Mouse (Mus musculus) forebrain, embryonic 15.5 days (tissue): ENCODE data around the gene Usp45. TPM values are rescaled to one million over a fixed set of nuclear protein-coding genes. Genes with fewer than 3 reads are reported as not detected.
"Not testable (repeated sequence)": the region's sequence is repeated elsewhere in the genome, so short reads cannot be mapped to it uniquely, and the experiment has no call there.

Experiments used
- ATAC-seq: fragments of 200-750 bp; cut with Nextera tagmentation; replicated peaks from 2 replicates; pipeline ENCODE4 v1.8.0; 2017; ENCODE audit warnings: mild to moderate bottlenecking, moderate TSS enrichment, moderate library complexity
- H3K27ac ChIP-seq: fragments of 300-500 bp; sonication (generic); replicated peaks from 2 replicates; pipeline ENCODE4 v1.5.1; 2015; ENCODE audit warnings: mild to moderate bottlenecking, inconsistent platforms
- H3K27me3 ChIP-seq: fragments of 300-500 bp; sonication (generic); 2 replicates; pipeline ENCODE4 v1.6.1; 2015; ENCODE audit warnings: inconsistent platforms
- H3K36me3 ChIP-seq: fragments of 300-500 bp; sonication (generic); 2 replicates; pipeline ENCODE4 v1.6.1; 2015; ENCODE audit warnings: mild to moderate bottlenecking, inconsistent platforms
- H3K4me1 ChIP-seq: fragments of 300-500 bp; sonication (generic); 2 replicates; pipeline ENCODE4 v1.6.1; 2015; ENCODE audit warnings: inconsistent platforms
- H3K4me2 ChIP-seq: fragments of 300-500 bp; sonication (generic); replicated peaks from 2 replicates; pipeline ENCODE4 v1.6.1; 2015; ENCODE audit warnings: mild to moderate bottlenecking, inconsistent platforms
- H3K4me3 ChIP-seq: fragments of 300-500 bp; sonication (generic); 2 replicates; pipeline ENCODE4 v1.5.1; 2015; ENCODE audit warnings: mild to moderate bottlenecking, inconsistent platforms
- H3K9ac ChIP-seq: fragments of 300-500 bp; sonication (generic); replicated peaks from 2 replicates; pipeline ENCODE4 v1.6.1; 2015; ENCODE audit warnings: mild to moderate bottlenecking, inconsistent platforms
- H3K9me3 ChIP-seq: fragments of 300-500 bp; sonication (generic); 2 replicates; pipeline ENCODE4 v1.6.1; 2016; ENCODE audit warnings: inconsistent platforms
- WGBS: fragments of 180-500 bp; shearing (Covaris S2); methylation state at CpG from one replicate; pipeline ENCODE4 v1.1.7; 2015; ENCODE audit warnings: mixed read lengths; 5-methylcytosine and 5-hydroxymethylcytosine counted together
- polyA plus RNA-seq: library from polyadenylated mRNA; unstranded; fragments of >200 nt; fragmentation: Nextera tagmentation; extraction: Ambion mirVana; gene quantifications from 2 replicates; pipeline ENCODE4 v1.2.1, GENCODE M21; 2015

The Usp45 gene
- 7.0 and 8.8 TPM in 2 replicates for polyA plus RNA-seq

GRCm38 (mm10) chr4:21766863-21767304 is at the start of gene Usp45, which contains the start of gene Tstd3:
Gene Usp45, plus strand, starts transcription at chr4:21767156.
Gene Tstd3, minus strand, starts transcription at chr4:21767212.
- H3K27ac ChIP-seq: peak within 1 kb of the TSS; percentile 33
- H3K4me1 ChIP-seq: 0 out of 2 replicates have a peak, but pooled peaks cover 4% of the 10 kb centered on the region
- H3K4me3 ChIP-seq: peak within 1 kb of the TSS; percentile 77
- peak within 1 kb of the TSS; percentile 72 for H3K4me2 ChIP-seq
- H3K27me3 ChIP-seq: no peaks in the 10 kb centered on the region
- 1% methylated on average over 17 of the region's 17 CpGs for WGBS
- ATAC-seq: peak; percentile 92
- no peaks in the 10 kb centered on the region for H3K9me3 ChIP-seq
- H3K36me3 ChIP-seq: no peaks in the 10 kb centered on the region
- peak within 1 kb of the TSS; percentile 70 for H3K9ac ChIP-seq

- H3K9ac ChIP-seq: no peak overlapping the region
- no peaks in the 10 kb centered on the region for H3K36me3 ChIP-seq
- H3K27ac ChIP-seq: no peak overlapping the region
- H3K9me3 ChIP-seq: no peaks in the 10 kb centered on the region
- ATAC-seq: no peak
- H3K27me3 ChIP-seq: no peaks in the 10 kb centered on the region
- 37% methylated on average over 7 of the region's 7 CpGs for WGBS
- no peaks in the 10 kb centered on the region for H3K4me1 ChIP-seq
- H3K4me2 ChIP-seq: no peak overlapping the region
- no peak overlapping the region for H3K4me3 ChIP-seq
Measured at GRCm38 (mm10) chr4:21722752-21723334, 44.1 kb upstream of the Usp45 start.

- Histone ChIP-seq H3K27me3 (no peaks in the 10 kb centered on the region), H3K4me1 (peaks cover 13% of the 10 kb centered on the region), H3K27ac (peak overlapping the region; percentile 87), H3K4me3 (peak overlapping the region; percentile 54), H3K4me2 (peak overlapping the region; percentile 58), H3K9ac (peak overlapping the region; percentile 66), H3K9me3 (no peaks in the 10 kb centered on the region), H3K36me3 (0 out of 2 replicates have a peak, but pooled peaks cover 2% of the 10 kb centered on the region)
- under 1% methylated on average over 22 of the region's 22 CpGs for WGBS
- peak; percentile 61 for ATAC-seq
Measured at GRCm38 (mm10) chr4:21726912-21727614, 39.9 kb upstream of the Usp45 start.

- peaks cover 13% of the 10 kb centered on the region for H3K4me1 ChIP-seq
- H3K9ac ChIP-seq: peak within 1 kb of the TSS; percentile 66
- 0% methylated on average over 37 of the region's 37 CpGs for WGBS
- H3K9me3 ChIP-seq: no peaks in the 10 kb centered on the region
- peak; percentile 99 for ATAC-seq
- H3K4me2 ChIP-seq: peak within 1 kb of the TSS; percentile 58
- peak within 1 kb of the TSS; percentile 87 for H3K27ac ChIP-seq
- peaks cover 3% of the 10 kb centered on the region for H3K36me3 ChIP-seq
- peak within 1 kb of the TSS; percentile 54 for H3K4me3 ChIP-seq
- no peaks in the 10 kb centered on the region for H3K27me3 ChIP-seq
Measured at GRCm38 (mm10) chr4:21727615-21728165, 39.3 kb upstream of the Usp45 start, which contains the start of gene Ccnc. Gene Ccnc, plus strand, starts transcription at chr4:21727701.

GRCm38 (mm10) chr4:21739169-21739568 is 27.8 kb upstream of the Usp45 start:
- ATAC-seq: no peak
- Histone ChIP-seq H3K4me3 (no peak overlapping the region), H3K27ac (no peak overlapping the region), H3K9me3 (no peaks in the 10 kb centered on the region), H3K9ac (no peak overlapping the region), H3K4me2 (no peak overlapping the region), H3K4me1 (no peaks in the 10 kb centered on the region), H3K36me3 (peaks cover 30% of the 10 kb centered on the region), H3K27me3 (no peaks in the 10 kb centered on the region)
- 93% methylated on average over 4 of the region's 4 CpGs for WGBS

- ATAC-seq, H3K9ac ChIP-seq, H3K4me1 ChIP-seq, H3K4me2 ChIP-seq, H3K4me3 ChIP-seq, H3K27me3 ChIP-seq, H3K9me3 ChIP-seq, H3K27ac ChIP-seq: not testable (repeated sequence)
- peaks cover 28% of the 10 kb centered on the region for H3K36me3 ChIP-seq
- 94% methylated on average over 8 of the region's 8 CpGs for WGBS
Measured at GRCm38 (mm10) chr4:21744142-21744541, 22.8 kb upstream of the Usp45 start.

GRCm38 (mm10) chr4:21745723-21746122 is 21.2 kb upstream of the Usp45 start:
- Histone ChIP-seq H3K36me3 (peaks cover 23% of the 10 kb centered on the region), H3K9me3 (no peaks in the 10 kb centered on the region), H3K4me1 (no peaks in the 10 kb centered on the region), H3K4me2 (no peak overlapping the region), H3K9ac (no peak overlapping the region), H3K27me3 (no peaks in the 10 kb centered on the region), H3K4me3 (no peak overlapping the region), H3K27ac (no peak overlapping the region)
- 84% methylated on average over 5 of the region's 5 CpGs for WGBS
- no peak for ATAC-seq

GRCm38 (mm10) chr4:21755123-21755789 is 11.7 kb upstream of the Usp45 start:
- H3K4me2 ChIP-seq: no peak overlapping the region

GRCm38 (mm10) chr4:21758860-21759259 is 8.1 kb upstream of the Usp45 start:
- H3K9me3 ChIP-seq: no peaks in the 10 kb centered on the region
- no peaks in the 10 kb centered on the region for H3K27me3 ChIP-seq
- no peak overlapping the region for H3K4me2 ChIP-seq
- WGBS: 77% methylated on average over 1 of the region's 1 CpGs
- no peak overlapping the region for H3K27ac ChIP-seq
- peaks cover 11% of the 10 kb centered on the region for H3K36me3 ChIP-seq
- no peak overlapping the region for H3K9ac ChIP-seq
- no peak for ATAC-seq
- H3K4me1 ChIP-seq: peaks cover 10% of the 10 kb centered on the region
- H3K4me3 ChIP-seq: no peak overlapping the region

More at GRCm38 (mm10) chr4:21755123-21755789, 11.7 kb upstream of the Usp45 start:
- Histone ChIP-seq H3K9me3 (no peaks in the 10 kb centered on the region), H3K27me3 (no peaks in the 10 kb centered on the region), H3K9ac (no peak overlapping the region), H3K36me3 (peaks cover 22% of the 10 kb centered on the region), H3K27ac (no peak overlapping the region), H3K4me3 (no peak overlapping the region), H3K4me1 (no peaks in the 10 kb centered on the region)
- ATAC-seq: no peak
- 72% methylated on average over 4 of the region's 4 CpGs for WGBS

GRCm38 (mm10) chr4:21761416-21762160 is 5.4 kb upstream of the Usp45 start:
- no peak overlapping the region for H3K4me2 ChIP-seq
- WGBS: 48% methylated on average over 9 of the region's 9 CpGs
- ATAC-seq: peak; percentile 51; the same call in 1 of the 2 replicates

GRCm38 (mm10) chr4:21763827-21764226 is 3.1 kb upstream of the Usp45 start:
- Histone ChIP-seq H3K27me3 (no peaks in the 10 kb centered on the region), H3K27ac (no peak overlapping the region), H3K4me2 (no peak overlapping the region), H3K4me3 (no peak overlapping the region), H3K4me1 (peaks cover 14% of the 10 kb centered on the region), H3K9ac (no peak overlapping the region), H3K9me3 (no peaks in the 10 kb centered on the region), H3K36me3 (peaks cover 8% of the 10 kb centered on the region)
- 83% methylated on average over 4 of the region's 4 CpGs for WGBS
- no peak for ATAC-seq

More at GRCm38 (mm10) chr4:21761416-21762160, 5.4 kb upstream of the Usp45 start:
- Histone ChIP-seq H3K4me1 (peaks cover 14% of the 10 kb centered on the region), H3K27me3 (no peaks in the 10 kb centered on the region), H3K36me3 (peaks cover 11% of the 10 kb centered on the region), H3K27ac (no peak overlapping the region), H3K4me3 (no peak overlapping the region), H3K9me3 (no peaks in the 10 kb centered on the region), H3K9ac (no peak overlapping the region)
